Mouse (Mus musculus): ENCODE measurements at regions not wholly inside any gene's neighbourhood (a gene's known extent, or its start where the extent isn't known, plus 50 kb on each side); places are given as distances from the start of the nearest gene placed in this dataset.

DNA sequence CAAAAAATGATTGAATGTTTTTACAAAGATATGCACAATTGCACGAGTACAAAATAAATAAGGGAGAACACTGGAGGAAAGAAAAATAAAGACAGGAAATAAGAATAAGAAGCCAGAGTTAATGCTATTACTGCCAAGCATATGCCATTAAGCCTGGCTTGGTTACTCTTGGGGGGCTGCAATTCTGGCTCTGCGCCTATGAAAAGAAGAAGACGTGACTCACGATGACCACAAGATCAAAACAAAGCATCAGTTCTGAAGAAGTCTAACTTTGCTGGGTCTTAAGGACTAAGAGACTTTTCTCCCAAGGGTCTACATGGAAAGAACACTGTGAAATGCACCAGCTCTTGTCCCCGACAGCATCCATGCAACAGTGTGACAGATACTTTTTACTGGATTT is 454.8 kb upstream of the Mpdz start:
- peak; percentile 83 for DNase-seq (ENCODE audit: low read depth)

DNA sequence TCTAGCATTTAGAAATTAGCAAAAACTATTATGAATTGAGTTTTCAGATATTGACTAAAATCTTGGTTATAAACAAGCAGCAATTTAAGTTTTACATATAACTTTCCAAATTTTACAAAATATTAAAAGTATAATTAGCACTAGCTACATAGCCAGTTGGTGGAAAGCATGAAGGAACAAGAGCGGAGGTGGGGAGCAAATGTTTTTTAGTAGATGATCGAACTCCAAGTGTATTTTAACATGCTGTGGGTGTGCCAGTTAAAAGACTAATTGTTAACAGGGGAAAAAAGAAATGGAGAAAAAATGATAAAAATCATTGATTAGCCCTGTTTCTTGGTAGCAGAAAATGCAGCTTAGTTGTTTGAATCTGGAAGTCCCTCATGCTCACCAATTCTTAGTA is 426.3 kb upstream of the Mpdz start:
- DNase-seq (ENCODE audit: low read depth): no peak

- DNase-seq (ENCODE audit: low read depth): peak; percentile 48
Observed at GRCm38 (mm10) chr4:81841642-81842494, 399.3 kb upstream of the Mpdz start.

DNA sequence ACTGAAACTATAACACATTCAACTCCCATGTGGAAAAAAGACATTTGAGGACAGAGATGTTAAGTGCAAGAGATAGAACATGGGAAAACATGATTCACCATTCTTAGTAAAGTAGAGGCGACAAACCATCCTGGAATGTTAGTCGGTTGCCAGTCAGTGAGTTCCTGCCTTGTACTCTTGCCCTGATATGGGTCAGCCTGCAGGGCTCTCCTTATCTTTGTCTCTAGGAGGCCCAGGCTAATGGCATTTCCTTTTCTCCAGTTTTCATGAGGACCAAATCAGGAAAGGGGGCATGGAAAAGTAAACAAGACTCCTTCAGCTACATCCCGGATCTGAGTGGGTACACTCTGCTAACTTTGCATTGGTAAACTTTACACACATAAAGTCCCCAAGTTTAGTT is 387.4 kb upstream of the Mpdz start:
- DNase-seq (ENCODE audit: low read depth): peak; percentile 64

- peak; percentile 59 for DNase-seq (ENCODE audit: low read depth)
Observed at GRCm38 (mm10) chr4:81827453-81827852, 384.8 kb upstream of the Mpdz start.

DNA sequence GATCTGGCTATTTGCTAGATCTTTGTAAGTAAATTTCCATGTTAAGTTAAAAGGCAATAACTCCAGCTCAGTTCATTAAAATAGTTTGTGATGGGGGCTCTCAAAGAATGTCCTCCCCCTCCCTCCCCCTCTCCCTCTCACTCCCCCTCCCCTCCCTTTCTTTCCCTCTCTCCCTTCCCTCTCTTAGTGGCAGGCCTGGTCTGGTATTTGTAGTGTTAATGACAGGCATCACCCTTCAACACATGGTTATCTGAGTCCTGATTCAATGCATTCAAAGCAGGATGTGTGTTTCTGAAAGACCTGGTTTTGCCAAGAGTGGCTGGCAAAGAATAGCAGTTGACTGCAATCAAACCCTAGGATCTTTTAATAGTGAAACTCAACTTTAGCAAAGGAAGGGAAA is 383.4 kb upstream of the Mpdz start:
- no peak for DNase-seq (ENCODE audit: low read depth)

DNA sequence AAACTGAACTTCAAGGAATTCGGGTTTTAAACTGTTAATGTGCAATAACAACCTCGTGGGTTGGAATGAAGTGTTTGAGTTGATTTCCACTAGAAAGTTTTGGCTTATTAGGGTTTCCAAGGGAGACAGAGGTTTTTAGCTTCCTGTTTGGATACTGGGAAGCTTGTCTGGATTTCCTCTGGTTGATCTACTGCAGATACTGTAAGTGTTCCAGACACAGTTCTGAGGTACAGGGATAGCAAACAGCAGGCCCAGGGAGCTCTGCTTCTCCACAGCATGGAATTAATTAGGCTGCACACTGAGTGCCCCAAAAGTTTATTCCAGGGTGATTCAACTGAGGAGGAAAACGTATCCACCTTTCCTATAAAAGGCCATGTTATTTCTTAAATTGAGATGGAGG is 381.0 kb upstream of the Mpdz start:
- DNase-seq (ENCODE audit: low read depth): no peak

DNA sequence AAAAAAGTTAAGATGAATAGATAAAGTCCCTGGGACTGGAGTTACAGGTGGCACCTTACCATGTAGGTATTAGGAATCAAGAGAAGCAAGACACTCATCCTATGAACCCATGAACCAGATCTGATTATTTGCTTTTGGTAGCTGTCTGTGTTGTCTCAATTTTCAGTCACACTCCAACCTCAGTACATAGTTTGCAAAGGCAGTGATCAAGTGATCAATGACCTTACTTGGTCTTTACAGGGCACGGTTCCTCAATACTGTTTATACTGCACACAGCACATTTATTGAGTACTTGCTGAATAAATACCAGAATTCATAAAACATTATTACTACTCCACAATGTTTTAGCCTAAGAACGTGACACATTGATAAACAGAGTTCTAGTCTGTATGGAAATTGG is 346.7 kb upstream of the Mpdz start:
- DNase-seq (ENCODE audit: low read depth): no peak

DNA sequence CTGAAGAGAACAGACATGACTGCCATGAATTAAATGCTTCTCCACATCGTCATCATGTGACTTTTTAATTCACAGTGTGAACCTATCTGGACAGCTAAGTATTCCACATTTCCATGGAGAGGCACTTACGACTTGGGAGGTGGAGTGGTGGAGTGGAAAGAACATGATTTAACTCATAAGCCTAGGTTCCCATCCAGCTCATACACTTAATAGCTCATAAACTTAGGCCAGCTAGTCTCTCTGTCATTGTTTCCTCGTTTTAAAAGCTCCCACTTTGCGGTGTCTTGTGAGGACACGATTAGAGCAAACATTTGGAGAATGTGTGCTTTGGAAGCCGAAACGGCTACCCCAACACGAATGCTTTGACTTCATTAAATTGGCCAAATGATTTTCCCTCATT is 346.0 kb upstream of the Mpdz start:
- DNase-seq (ENCODE audit: low read depth): no peak

- no peak for DNase-seq (ENCODE audit: low read depth)
Observed at GRCm38 (mm10) chr4:81781971-81782370, 339.4 kb upstream of the Mpdz start.

- DNase-seq (ENCODE audit: low read depth): no peak
Observed at GRCm38 (mm10) chr4:81766705-81767104, 324.1 kb upstream of the Mpdz start.

DNA sequence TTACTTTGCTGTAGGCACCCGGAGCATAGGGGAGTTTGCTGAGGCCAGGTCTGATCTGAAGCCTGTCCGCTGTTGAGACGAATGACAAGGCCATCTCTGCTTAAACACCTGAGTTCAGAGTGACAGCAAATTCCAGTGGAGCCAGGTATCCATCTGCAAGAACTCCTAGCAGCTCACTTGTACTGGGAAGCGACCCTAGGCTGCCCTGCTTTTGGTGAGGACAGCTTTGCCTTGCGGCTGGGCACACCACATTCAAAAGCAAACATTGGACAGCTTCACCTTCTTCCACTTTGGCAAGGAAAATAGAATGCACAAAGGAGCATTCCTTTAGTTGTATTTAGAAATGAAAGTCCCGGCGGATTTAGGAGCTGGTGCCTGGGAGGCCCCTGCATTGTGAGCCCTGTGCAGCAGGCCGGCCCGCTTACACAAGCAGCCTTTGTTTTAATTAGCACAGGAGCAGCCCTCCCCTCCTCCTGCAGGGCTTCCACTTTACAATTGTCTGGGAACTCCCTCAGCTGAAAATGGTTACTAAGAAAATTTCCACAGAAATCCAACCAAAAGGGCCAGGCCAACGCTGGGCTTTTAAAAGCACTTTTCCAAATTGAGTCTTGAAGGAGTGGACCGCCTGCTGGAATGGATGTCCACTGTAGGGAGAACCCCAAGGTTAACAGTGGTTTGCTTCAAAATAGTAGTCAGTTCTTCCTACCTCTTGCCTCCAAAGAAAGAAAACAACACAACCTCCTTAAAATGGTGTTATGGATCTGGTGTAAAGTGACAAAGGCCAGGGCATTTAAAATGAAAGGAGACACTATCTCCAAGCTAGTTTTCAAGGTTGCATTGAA is 321.6 kb upstream of the Mpdz start:
- no peak for DNase-seq (ENCODE audit: low read depth)

DNA sequence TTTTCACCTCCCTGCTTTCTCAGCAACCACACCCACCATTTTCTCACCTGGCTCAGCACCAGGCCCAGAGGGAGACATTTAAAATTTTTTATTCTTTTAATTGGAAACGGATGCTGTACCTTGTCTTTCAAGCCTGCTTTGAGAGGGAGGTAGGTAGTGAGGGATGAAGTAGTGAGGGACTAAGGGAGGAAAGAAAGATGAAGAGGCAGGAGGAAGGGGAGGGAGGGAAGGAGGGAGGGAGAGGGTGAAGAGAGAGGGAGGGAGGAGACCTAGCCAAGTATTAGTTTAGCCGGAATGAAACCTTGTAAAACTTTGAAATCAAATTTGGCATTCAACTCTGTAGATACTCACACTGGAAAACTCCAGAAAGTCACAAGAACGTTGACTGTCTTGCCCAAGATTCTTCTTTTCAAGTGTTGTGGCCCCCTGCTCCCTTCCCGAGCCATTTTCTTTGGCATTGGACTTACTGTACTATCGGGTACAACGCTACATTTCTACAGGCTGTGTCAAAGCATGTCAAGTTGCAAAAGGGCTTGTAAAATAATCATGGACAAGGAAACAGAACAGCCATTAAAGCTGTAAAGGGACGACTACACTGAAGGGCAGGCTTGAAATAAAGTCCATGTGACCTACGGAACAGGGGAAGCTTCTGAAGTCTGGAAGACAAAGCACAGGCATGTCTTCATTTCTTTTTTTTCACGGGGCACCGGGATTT is 320.9 kb upstream of the Mpdz start:
- DNase-seq (ENCODE audit: low read depth): no peak

DNA sequence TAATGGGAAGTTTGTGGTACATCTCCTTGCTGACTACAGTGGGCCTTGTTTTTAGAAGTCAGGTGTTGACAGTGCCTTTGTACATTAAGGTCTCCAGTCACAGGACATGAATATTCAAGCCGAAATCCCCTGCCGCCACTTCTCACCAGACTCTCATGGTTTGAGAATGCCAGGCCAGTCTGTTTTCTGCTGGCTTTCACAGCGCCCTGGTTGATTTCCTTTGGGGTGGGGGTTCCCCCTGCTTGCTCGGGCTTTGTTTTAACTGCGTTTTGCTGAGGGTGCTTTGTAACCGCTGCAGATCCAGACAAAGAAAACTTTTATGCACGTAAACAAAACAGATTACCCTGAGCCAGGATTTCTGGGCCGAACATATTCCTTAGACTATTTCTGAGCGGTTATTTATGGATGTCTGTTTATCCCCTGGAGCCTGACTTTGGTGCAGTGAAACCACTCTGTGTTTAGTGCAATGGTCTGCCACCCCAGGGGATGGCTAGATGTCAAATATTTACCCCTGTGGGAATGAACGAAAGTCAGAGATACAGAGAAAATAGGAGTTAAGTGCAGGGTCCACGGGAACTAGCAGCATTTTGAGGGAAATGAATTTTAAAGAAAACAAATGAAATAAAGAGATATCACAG is 320.1 kb upstream of the Mpdz start:
- no peak for DNase-seq (ENCODE audit: low read depth)

- DNase-seq (ENCODE audit: low read depth): no peak
Observed at GRCm38 (mm10) chr4:81757905-81758304, 315.3 kb upstream of the Mpdz start.

DNA sequence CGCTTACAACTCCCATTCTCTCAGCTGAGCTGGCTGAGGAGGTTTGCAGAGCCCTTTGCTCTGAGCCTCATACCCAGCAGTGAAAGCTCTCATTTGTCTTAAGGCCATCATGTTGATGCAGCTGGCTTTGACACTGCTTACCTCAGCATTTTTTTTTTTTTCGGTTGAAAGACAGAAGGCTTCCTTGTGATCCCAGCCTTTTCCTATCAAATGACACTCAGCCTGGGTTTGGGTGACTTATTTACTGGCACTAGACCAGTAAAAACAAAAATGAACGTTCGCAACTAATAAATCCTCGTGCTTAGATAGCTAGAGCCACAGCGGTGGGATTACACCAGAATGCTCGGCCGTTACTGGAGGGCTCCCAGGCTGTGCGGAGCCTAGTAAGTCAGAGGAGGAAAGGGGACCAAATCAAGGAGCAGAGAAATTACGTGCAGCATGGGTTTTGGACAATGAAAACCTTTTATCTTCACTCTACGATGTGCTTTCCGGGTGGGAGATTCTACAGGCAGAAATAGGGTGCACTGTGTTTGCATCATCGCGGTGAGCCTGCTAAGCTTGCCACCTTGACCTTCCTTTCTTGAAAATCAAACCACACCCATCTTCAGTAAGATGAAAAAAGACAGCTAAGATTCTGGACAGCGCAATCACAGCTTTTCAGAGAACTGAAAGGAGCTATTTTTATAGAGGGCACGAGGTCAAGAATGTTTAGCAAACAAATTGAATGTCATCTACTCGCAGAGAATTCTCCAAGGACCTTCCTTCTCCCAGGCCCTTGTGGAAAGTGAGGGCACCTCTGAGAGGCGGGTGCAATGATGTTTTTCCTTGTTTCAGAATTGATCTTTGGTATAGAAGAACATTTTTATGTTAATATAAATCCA is 302.3 kb upstream of the Mpdz start:
- DNase-seq (ENCODE audit: low read depth): peak; percentile 47

- no peak for DNase-seq (ENCODE audit: low read depth)
Observed at GRCm38 (mm10) chr4:81743978-81744628, 301.5 kb upstream of the Mpdz start.

DNA sequence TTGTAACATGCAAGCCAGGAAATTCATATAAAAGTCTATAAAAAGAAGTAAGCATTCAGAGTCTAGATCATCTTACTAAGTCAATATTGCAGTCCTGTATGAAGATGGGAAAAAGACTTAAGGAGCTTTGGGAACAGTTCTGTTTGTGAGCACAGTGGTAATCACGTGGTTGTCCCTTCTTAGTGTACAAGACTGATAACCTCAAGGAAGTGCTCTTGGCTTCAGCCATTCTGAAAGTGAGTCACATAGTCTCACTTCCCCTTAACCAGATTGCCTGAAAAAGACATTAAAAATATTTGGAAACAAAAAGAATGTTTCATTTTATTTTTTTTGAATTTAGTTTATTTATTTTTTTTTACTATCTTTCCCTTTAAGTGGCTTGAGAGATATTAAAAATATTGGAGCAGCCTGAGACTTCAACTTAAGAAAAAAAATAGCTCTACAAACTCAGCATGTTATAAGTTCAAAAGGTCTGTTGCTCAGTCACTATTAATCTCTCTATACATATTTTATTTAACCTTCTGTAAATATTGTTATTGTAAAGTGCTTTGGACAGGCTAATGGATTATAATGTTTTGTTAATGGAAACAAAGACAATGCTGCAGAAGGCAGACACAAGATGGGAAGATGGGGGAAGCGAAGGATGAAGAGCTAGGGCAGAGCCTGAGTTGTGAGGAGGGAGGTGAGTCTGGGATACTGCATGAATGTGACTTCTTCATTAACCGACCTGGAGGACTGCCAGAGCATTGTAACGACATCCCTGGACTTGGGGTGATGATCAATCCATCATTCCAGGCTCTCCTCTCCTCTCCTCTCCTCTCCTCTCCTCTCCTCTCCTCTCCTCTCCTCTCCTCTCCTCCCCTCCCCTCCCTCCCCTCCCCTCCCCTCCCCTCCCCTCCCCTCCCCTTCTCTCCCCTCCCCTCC is 300.2 kb upstream of the Mpdz start:
- DNase-seq (ENCODE audit: low read depth): peak; percentile 21

DNA sequence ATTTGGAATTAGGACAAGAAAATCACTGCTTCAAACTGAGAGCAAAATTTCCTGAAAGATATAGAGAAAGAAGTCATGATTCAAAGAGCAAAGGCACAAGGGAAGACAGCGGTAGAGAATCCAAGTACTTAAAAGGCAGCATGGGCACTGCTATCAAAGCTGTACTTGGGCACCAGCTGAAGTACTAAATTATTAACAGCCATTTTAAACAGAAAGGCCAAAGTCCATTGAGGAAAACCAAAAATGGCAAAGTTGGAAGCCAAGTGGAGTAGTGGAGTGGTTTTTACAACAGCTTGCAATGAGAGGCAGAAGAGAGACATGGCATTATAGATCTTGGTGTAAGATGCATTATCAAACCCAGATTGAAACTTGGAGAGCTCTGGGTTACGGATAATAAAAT is 291.8 kb upstream of the Mpdz start:
- DNase-seq (ENCODE audit: low read depth): no peak

DNA sequence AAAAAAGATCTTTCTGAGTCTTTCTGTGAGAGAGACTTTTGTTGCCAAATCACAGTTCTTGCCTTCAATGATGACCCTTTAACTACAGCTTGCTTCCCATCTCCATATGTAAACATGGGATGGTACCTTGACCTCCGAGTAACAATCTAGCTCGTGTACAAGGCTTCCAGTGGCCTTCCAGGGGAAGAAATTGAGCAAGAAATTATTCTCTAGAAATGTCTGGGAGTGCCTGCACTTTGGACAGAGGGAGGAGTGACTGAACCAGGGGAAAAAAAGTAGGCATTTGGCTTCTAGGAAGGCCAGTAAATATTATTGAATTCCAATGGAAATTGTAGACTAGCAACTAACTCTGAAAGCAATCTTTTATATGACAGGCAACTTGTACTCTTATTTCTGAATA is 287.8 kb upstream of the Mpdz start:
- no peak for DNase-seq (ENCODE audit: low read depth)

Data from NIH3T3 (cell line).